Mouse (Mus musculus) cerebellum, adult 18-20 months (tissue): ENCODE results near the gene Srms.

Source experiments
- DNase-seq, 2 experiments: peaks; one replicate each; pipeline ENCODE4 v3.0.0; 2021

Srms gene

GRCm38 (mm10) chr2:181160821-181161220 lies 52.2 kb downstream of the Srms start:
- peak in 1 of 2 experiments; percentile 31 for DNase-seq

- DNase-seq, result peak; percentile 69 to 75
These were observed 53.2 kb downstream of the Srms start for GRCm38 (mm10) chr2:181159771-181160170.

GRCm38 (mm10) chr2:181159091-181159514 lies 53.9 kb downstream of the Srms start:
- DNase-seq, result peak; percentile 86 to 94

- DNase-seq, result peak in 1 of 2 experiments; percentile 41
These were observed 54.5 kb downstream of the Srms start for GRCm38 (mm10) chr2:181158471-181158870.

GRCm38 (mm10) chr2:181157716-181158302 lies 55.2 kb downstream of the Srms start:
- peak in 1 of 2 experiments; percentile 44 for DNase-seq

- DNase-seq, result no peak
These were observed 55.8 kb downstream of the Srms start for GRCm38 (mm10) chr2:181157180-181157579.

- DNase-seq, result peak; percentile 90 to 92
These were observed 56.5 kb downstream of the Srms start, which contains the start of gene Eef1a2 for GRCm38 (mm10) chr2:181156248-181157121. Gene Eef1a2, minus strand, starts transcription at chr2:181157014.

GRCm38 (mm10) chr2:181155801-181156200 lies 57.2 kb downstream of the Srms start:
- peak; percentile 82 to 84 for DNase-seq
